Mouse (Mus musculus) right cerebral cortex, postnatal 25 days (tissue): ENCODE data around the gene Mob3b.
A peak's percentile ranks its signal among the peaks of the same experiment; 100 is the strongest.

Source experiments
- DNase-seq: peaks from one replicate; pipeline ENCODE4 v3.0.0; 2022

Gene Mob3b

GRCm38 (mm10) chr4:35156751-35157611 is at the start of gene Mob3b:
TSS of gene Mob3b (minus strand) at chr4:35157484.
- peak; percentile 78 for DNase-seq

GRCm38 (mm10) chr4:35204659-35205058 is 47.4 kb upstream of the Mob3b start:
- DNase-seq, result no peak

GRCm38 (mm10) chr4:35203724-35204123 is 46.4 kb upstream of the Mob3b start:
- DNase-seq, result no peak

- no peak for DNase-seq
Measured at GRCm38 (mm10) chr4:35201700-35202099, 44.4 kb upstream of the Mob3b start.

GRCm38 (mm10) chr4:35192725-35193124 is 35.4 kb upstream of the Mob3b start:
- DNase-seq, result no peak

- DNase-seq, result no peak
Measured at GRCm38 (mm10) chr4:35189794-35190193, 32.5 kb upstream of the Mob3b start.

- DNase-seq, result no peak
Measured at GRCm38 (mm10) chr4:35187617-35188326, 30.5 kb upstream of the Mob3b start.

GRCm38 (mm10) chr4:35177926-35178645 is 20.8 kb upstream of the Mob3b start:
- no peak for DNase-seq

GRCm38 (mm10) chr4:35175566-35175965 is 18.3 kb upstream of the Mob3b start:
- no peak for DNase-seq

- no peak for DNase-seq
Measured at GRCm38 (mm10) chr4:35173551-35173950, 16.3 kb upstream of the Mob3b start.

GRCm38 (mm10) chr4:35172471-35172870 is 15.2 kb upstream of the Mob3b start:
- DNase-seq, result no peak

GRCm38 (mm10) chr4:35169571-35170125 is 12.4 kb upstream of the Mob3b start:
- DNase-seq, result no peak

- DNase-seq, result no peak
Measured at GRCm38 (mm10) chr4:35167855-35168254, 10.6 kb upstream of the Mob3b start.

GRCm38 (mm10) chr4:35165947-35166346 is 8.7 kb upstream of the Mob3b start:
- no peak for DNase-seq

GRCm38 (mm10) chr4:35165275-35165674 is 8.0 kb upstream of the Mob3b start:
- no peak for DNase-seq

- no peak for DNase-seq
Measured at GRCm38 (mm10) chr4:35157815-35158214, 531 bp upstream of the Mob3b start.

- no peak for DNase-seq
Measured at GRCm38 (mm10) chr4:35156149-35156611, 1.1 kb downstream of the Mob3b start.

- DNase-seq, result no peak
Measured at GRCm38 (mm10) chr4:35155132-35155922, 2.0 kb downstream of the Mob3b start.

- no peak for DNase-seq
Measured at GRCm38 (mm10) chr4:35154051-35154450, 3.2 kb downstream of the Mob3b start.

GRCm38 (mm10) chr4:35151756-35152155 is 5.5 kb downstream of the Mob3b start, which contains the start of gene Ifnk:
TSS of gene Ifnk (plus strand) at chr4:35152056.
- DNase-seq, result no peak

GRCm38 (mm10) chr4:35150706-35151105 is 6.6 kb downstream of the Mob3b start:
- DNase-seq, result no peak

GRCm38 (mm10) chr4:35148326-35148725 is 9.0 kb downstream of the Mob3b start:
- DNase-seq, result no peak
